Mouse (Mus musculus): ENCODE data around the gene Klhl26.
"Not testable (repeated sequence)": the region's sequence is repeated elsewhere in the genome, so short reads cannot be mapped to it uniquely, and the experiment has no call there.

Gene Klhl26

GRCm38 (mm10) chr8:70476333-70477268 is at the start of gene Klhl26:
Klhl26 (minus strand) TSS chr8:70476968.
- DNase-seq = peak; percentile 85 to 89

GRCm38 (mm10) chr8:70522592-70523403 is 46.0 kb upstream of the Klhl26 start:
- DNase-seq = peak; percentile 92 to 95

- no peak for DNase-seq
Measured at GRCm38 (mm10) chr8:70519606-70520005, 42.8 kb upstream of the Klhl26 start.

GRCm38 (mm10) chr8:70519043-70519442 is 42.3 kb upstream of the Klhl26 start:
- no peak for DNase-seq

- no peak for DNase-seq
Measured at GRCm38 (mm10) chr8:70517940-70518643, 41.3 kb upstream of the Klhl26 start.

GRCm38 (mm10) chr8:70513441-70513840 is 36.7 kb upstream of the Klhl26 start:
- DNase-seq = no peak

- no peak for DNase-seq
Measured at GRCm38 (mm10) chr8:70512253-70512903, 35.6 kb upstream of the Klhl26 start.

- DNase-seq = no peak
Measured at GRCm38 (mm10) chr8:70511770-70512169, 35.0 kb upstream of the Klhl26 start.

GRCm38 (mm10) chr8:70511174-70511573 is 34.4 kb upstream of the Klhl26 start:
- not testable (repeated sequence) for DNase-seq

GRCm38 (mm10) chr8:70510228-70510915 is 33.6 kb upstream of the Klhl26 start, which contains the start of gene Uba52:
Uba52 (minus strand) TSS chr8:70510801.
- DNase-seq = peak; percentile 96 to 97

GRCm38 (mm10) chr8:70509281-70509952 is 32.6 kb upstream of the Klhl26 start:
- DNase-seq = no peak

GRCm38 (mm10) chr8:70507027-70507393 is 30.2 kb upstream of the Klhl26 start:
- no peak for DNase-seq

GRCm38 (mm10) chr8:70506328-70507026 is 29.7 kb upstream of the Klhl26 start, which contains the start of gene Rex1bd:
Rex1bd (minus strand) TSS chr8:70506752.
- DNase-seq = peak; percentile 91 to 96

GRCm38 (mm10) chr8:70505698-70506327 is 29.0 kb upstream of the Klhl26 start:
- DNase-seq = peak in 1 of 2 experiments; percentile 49

GRCm38 (mm10) chr8:70504851-70505250 is 28.1 kb upstream of the Klhl26 start:
- DNase-seq = peak in 1 of 2 experiments; percentile 66

- DNase-seq = no peak
Measured at GRCm38 (mm10) chr8:70504291-70504716, 27.5 kb upstream of the Klhl26 start.

GRCm38 (mm10) chr8:70503062-70503750 is 26.4 kb upstream of the Klhl26 start:
- DNase-seq = no peak

- no peak for DNase-seq
Measured at GRCm38 (mm10) chr8:70502540-70502939, 25.8 kb upstream of the Klhl26 start.

All from thymus, adult 18-20 months (tissue).